Mouse (Mus musculus) midbrain, embryonic 14.5 days (tissue): ENCODE measurements around the gene Nptn. TPM values are rescaled to one million over a fixed set of nuclear protein-coding genes. Genes with fewer than 3 reads are reported as not detected.
A peak's percentile ranks its signal among the peaks of the same experiment; 100 is the strongest.
"Not testable (repeated sequence)": the region's sequence is repeated elsewhere in the genome, so short reads cannot be mapped to it uniquely, and the experiment has no call there.

Experiments
- ATAC-seq: fragments of 200-750 bp; cut with Nextera tagmentation; 2 replicates; pipeline ENCODE4 v1.8.0; 2017; ENCODE audit warnings: moderate number of reproducible peaks, moderate library complexity; ENCODE audit not compliant: low FRiP score, low TSS enrichment
- DNase-seq: peaks from one replicate; pipeline ENCODE4 v3.0.0-alpha.2; 2015
- H3K27ac ChIP-seq: fragments of 300-500 bp; sonication (generic); replicated peaks from 2 replicates; pipeline ENCODE4 v1.5.1; 2014; ENCODE audit warnings: mild to moderate bottlenecking, low read depth, low read length, moderate library complexity
- H3K27me3 ChIP-seq: fragments of 300-500 bp; sonication (generic); 2 replicates; pipeline ENCODE4 v1.6.1; 2014; ENCODE audit warnings: low read length, control low read depth, mixed read lengths; ENCODE audit not compliant: control insufficient read depth, insufficient read depth
- H3K36me3 ChIP-seq: fragments of 300-500 bp; sonication (generic); 2 replicates; pipeline ENCODE4 v1.6.1; 2014; ENCODE audit warnings: low read length, control low read depth; ENCODE audit not compliant: control insufficient read depth, insufficient read depth
- H3K4me1 ChIP-seq: fragments of 300-500 bp; sonication (generic); 2 replicates; pipeline ENCODE4 v1.6.1; 2014; ENCODE audit warnings: mild to moderate bottlenecking, antibody characterized with exemption, low read length, control low read depth; ENCODE audit not compliant: control insufficient read depth, insufficient read depth
- H3K4me2 ChIP-seq: fragments of 300-500 bp; sonication (generic); 2 replicates; pipeline ENCODE4 v1.6.1; 2014; ENCODE audit warnings: mild to moderate bottlenecking, low read length, moderate library complexity
- H3K4me3 ChIP-seq: fragments of 300-500 bp; sonication (generic); replicated peaks from 2 replicates; pipeline ENCODE4 v1.5.1; 2014; ENCODE audit warnings: low read depth, low read length
- H3K9ac ChIP-seq: fragments of 300-500 bp; sonication (generic); replicated peaks from 2 replicates; pipeline ENCODE4 v1.6.1; 2014; ENCODE audit warnings: mild to moderate bottlenecking, low read length, moderate library complexity
- H3K9me3 ChIP-seq: fragments of 300-500 bp; sonication (generic); 2 replicates; pipeline ENCODE4 v1.6.1; 2016; ENCODE audit warnings: low read length, control low read depth, mixed read lengths; ENCODE audit not compliant: control insufficient read depth
- WGBS: fragments of 180-500 bp; shearing (Covaris S2); extraction: QIAGEN DNeasy Blood & Tissue Kit; methylation state at CpG from one replicate; pipeline ENCODE4 v1.1.7; 2014; 5-methylcytosine and 5-hydroxymethylcytosine counted together
- polyA plus RNA-seq: library from polyadenylated mRNA; unstranded; fragments of >200 nt; fragmentation: Nextera tagmentation; extraction: Ambion mirVana; gene quantifications from 2 replicates; pipeline ENCODE4 v1.2.1, GENCODE M21; 2014

Nptn gene
- polyA plus RNA-seq, 1 experiment from 2014 or later = 179 TPM

DNA sequence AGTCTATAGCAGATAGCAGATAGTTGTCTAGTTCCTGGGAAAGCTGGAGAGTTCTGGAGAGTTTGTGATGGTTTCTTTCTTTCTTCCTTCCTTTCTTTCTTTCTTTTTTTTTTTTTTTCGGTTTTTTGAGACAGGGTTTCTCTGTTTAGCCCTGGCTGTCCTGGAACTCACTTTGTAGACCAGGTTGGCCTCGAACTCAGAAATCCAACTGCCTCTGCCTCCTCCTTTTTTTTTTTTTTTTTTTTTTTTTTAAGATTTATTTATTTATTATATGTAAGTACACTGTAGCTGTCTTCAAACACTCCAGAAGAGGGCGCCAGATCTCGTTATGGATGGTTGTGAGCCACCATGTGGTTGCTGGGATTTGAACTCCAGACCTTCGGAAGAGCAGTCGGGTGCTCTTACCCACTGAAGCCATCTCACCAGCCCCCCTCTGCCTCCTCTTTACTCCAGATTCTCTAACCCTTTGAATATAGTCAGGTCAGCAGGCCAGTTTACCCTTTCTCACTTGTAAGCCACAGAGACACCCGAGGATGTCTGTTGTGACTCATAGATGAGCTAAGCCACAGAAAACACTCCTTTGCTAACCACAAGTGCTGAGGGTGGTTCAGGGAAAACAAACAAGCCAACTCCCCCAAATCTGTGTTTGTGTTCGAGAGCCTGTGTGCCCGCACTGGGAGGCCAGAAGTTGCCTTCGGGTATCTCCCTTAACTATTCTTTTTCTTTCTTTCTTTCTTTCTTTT lies 1.4 kb upstream of the Nptn start:
- H3K9me3 ChIP-seq, H3K36me3 ChIP-seq, ATAC-seq, H3K9ac ChIP-seq, H3K27me3 ChIP-seq, DNase-seq, H3K27ac ChIP-seq, H3K4me2 ChIP-seq, H3K4me3 ChIP-seq: not testable (repeated sequence)
- peaks cover 12% of the 10 kb centered on the region for H3K4me1 ChIP-seq
- WGBS = 76% methylated on average over 10 of the region's 10 CpGs

- Histone ChIP-seq H3K36me3 (no peaks in the 10 kb centered on the region), H3K27me3 (no peaks in the 10 kb centered on the region), H3K9me3 (no peaks in the 10 kb centered on the region), H3K27ac (peak overlapping the region; percentile 70), H3K4me1 (peaks cover 15% of the 10 kb centered on the region), H3K4me2 (peak overlapping the region; percentile 57), H3K4me3 (peak overlapping the region; percentile 90), H3K9ac (peak overlapping the region; percentile 48)
- DNase-seq = no peak
- peak; percentile 43 for ATAC-seq
- 37% methylated on average over 8 of the region's 8 CpGs for WGBS
These were observed 633 bp upstream of the Nptn start for GRCm38 (mm10) chr9:58581283-58581930.

GRCm38 (mm10) chr9:58582581-58583266 lies 684 bp downstream of the Nptn start:
- no peak for DNase-seq
- H3K36me3 ChIP-seq = no peaks in the 10 kb centered on the region
- no peaks in the 10 kb centered on the region for H3K9me3 ChIP-seq
- no peaks in the 10 kb centered on the region for H3K27me3 ChIP-seq
- ATAC-seq = no peak; the same call in 1 of the 2 replicates
- WGBS = under 1% methylated on average over 42 of the region's 42 CpGs
- peak overlapping the region; percentile 97 for H3K9ac ChIP-seq
- peak overlapping the region; percentile 97 for H3K27ac ChIP-seq
- H3K4me1 ChIP-seq = peaks cover 15% of the 10 kb centered on the region
- H3K4me2 ChIP-seq = peak overlapping the region; percentile 80
- H3K4me3 ChIP-seq = peak overlapping the region; percentile 90

DNA sequence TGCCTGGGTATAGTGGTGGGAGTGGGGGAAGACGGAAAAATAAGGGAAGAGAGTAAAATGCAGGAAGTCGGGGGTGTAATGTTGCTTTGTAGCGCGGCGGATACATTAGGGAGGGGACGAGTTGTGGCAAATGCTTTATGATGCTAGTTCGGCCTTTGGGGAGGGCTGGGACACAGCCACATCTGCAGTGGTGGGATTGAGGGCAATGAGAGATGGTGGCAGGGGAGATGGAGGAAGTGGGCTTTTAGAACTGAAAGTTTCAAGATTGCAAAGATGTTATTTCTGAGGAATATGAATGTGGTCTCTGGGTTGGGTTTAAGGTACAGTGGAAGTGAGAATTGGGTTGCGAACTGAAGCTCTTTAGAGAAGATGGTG lies 1.2 kb downstream of the Nptn start:
- DNase-seq (peak; percentile 44), ATAC-seq (no peak)
- H3K4me3 ChIP-seq = peak overlapping the region; percentile 90
- peak overlapping the region; percentile 97 for H3K27ac ChIP-seq
- H3K36me3 ChIP-seq = no peaks in the 10 kb centered on the region
- no peaks in the 10 kb centered on the region for H3K9me3 ChIP-seq
- 1% methylated on average over 8 of the region's 8 CpGs for WGBS
- H3K4me2 ChIP-seq = peak overlapping the region; percentile 80
- H3K9ac ChIP-seq = peak overlapping the region; percentile 97
- peaks cover 15% of the 10 kb centered on the region for H3K4me1 ChIP-seq
- no peaks in the 10 kb centered on the region for H3K27me3 ChIP-seq

GRCm38 (mm10) chr9:58584323-58584722 lies 2.3 kb downstream of the Nptn start:
- WGBS = 80% methylated on average over 1 of the region's 1 CpGs
- Histone ChIP-seq H3K4me2 (peak overlapping the region; percentile 80), H3K4me3 (no peak overlapping the region)

DNA sequence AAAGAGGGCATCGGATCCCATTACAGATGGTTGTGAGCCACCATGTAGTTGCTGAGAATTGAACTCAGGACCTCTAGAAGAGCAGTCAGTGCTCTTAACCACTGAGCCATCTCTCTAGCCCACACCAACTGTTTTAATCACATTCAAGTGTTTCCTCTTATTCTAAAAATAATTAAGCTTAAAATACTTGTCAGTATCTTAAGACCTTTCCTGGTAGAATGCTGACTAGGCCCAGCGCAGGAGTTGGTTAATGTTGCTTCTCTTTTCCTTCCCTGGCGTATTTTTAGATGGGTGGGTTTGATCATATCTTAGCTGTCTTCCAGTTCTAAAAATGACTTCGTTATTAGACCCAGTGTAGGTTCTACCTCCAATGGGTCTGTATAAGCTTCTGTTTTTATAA lies 6.6 kb downstream of the Nptn start:
- WGBS = 95% methylated on average over 4 of the region's 4 CpGs
- H3K9ac ChIP-seq = no peak overlapping the region
- no peak overlapping the region for H3K27ac ChIP-seq
- DNase-seq (no peak), ATAC-seq (no peak)
- H3K36me3 ChIP-seq = no peaks in the 10 kb centered on the region
- H3K4me1 ChIP-seq = peaks cover 15% of the 10 kb centered on the region
- H3K4me2 ChIP-seq = no peak overlapping the region
- no peak overlapping the region for H3K4me3 ChIP-seq
- H3K27me3 ChIP-seq = no peaks in the 10 kb centered on the region
- H3K9me3 ChIP-seq = no peaks in the 10 kb centered on the region

More at GRCm38 (mm10) chr9:58584323-58584722, 2.3 kb downstream of the Nptn start:
- H3K36me3 ChIP-seq = no peaks in the 10 kb centered on the region
- no peaks in the 10 kb centered on the region for H3K27me3 ChIP-seq
- no peak overlapping the region for H3K9ac ChIP-seq
- H3K4me1 ChIP-seq = peaks cover 15% of the 10 kb centered on the region
- H3K27ac ChIP-seq = no peak overlapping the region
- ATAC-seq (no peak), DNase-seq (no peak)
- no peaks in the 10 kb centered on the region for H3K9me3 ChIP-seq

GRCm38 (mm10) chr9:58595313-58595712 lies 13.3 kb downstream of the Nptn start:
- Histone ChIP-seq H3K4me3 (no peak overlapping the region), H3K9ac (no peak overlapping the region), H3K4me2 (no peak overlapping the region), H3K27ac (no peak overlapping the region), H3K36me3 (no peaks in the 10 kb centered on the region), H3K4me1 (no peaks in the 10 kb centered on the region), H3K9me3 (no peaks in the 10 kb centered on the region), H3K27me3 (no peaks in the 10 kb centered on the region)
- ATAC-seq (no peak), DNase-seq (no peak)
- WGBS = 100% methylated on average over 1 of the region's 1 CpGs

GRCm38 (mm10) chr9:58613790-58614189 lies 31.8 kb downstream of the Nptn start:
- ATAC-seq = no peak
- Histone ChIP-seq H3K4me3 (no peak overlapping the region), H3K4me2 (no peak overlapping the region), H3K9ac (no peak overlapping the region), H3K9me3 (no peaks in the 10 kb centered on the region), H3K27me3 (no peaks in the 10 kb centered on the region), H3K36me3 (no peaks in the 10 kb centered on the region), H3K27ac (no peak overlapping the region), H3K4me1 (no peaks in the 10 kb centered on the region)
- no peak for DNase-seq
- 79% methylated on average over 1 of the region's 1 CpGs for whole genome bisulfite sequencing
